Mouse (Mus musculus) midbrain, embryonic 16.5 days (tissue): ENCODE measurements around the gene Olfr1167. TPM values are rescaled to one million over a fixed set of nuclear protein-coding genes. Genes with fewer than 3 reads are reported as not detected.
"Not testable (repeated sequence)": the region's sequence is repeated elsewhere in the genome, so short reads cannot be mapped to it uniquely, and the experiment has no call there.

Experiments
- ATAC-seq: fragments of 200-750 bp; cut with Nextera tagmentation; 2 replicates; pipeline ENCODE4 v1.8.0; 2017; ENCODE audit warnings: moderate TSS enrichment
- H3K27ac ChIP-seq: fragments of 300-500 bp; sonication (generic); 2 replicates; pipeline ENCODE4 v1.5.1; 2014; ENCODE audit warnings: mild to moderate bottlenecking, low read length, mixed read lengths
- H3K27me3 ChIP-seq: fragments of 300-500 bp; sonication (generic); 2 replicates; pipeline ENCODE4 v1.6.1; 2014; ENCODE audit warnings: low read depth, low read length, mixed read lengths; ENCODE audit not compliant: control insufficient read depth, insufficient read depth
- H3K36me3 ChIP-seq: fragments of 300-500 bp; sonication (generic); 2 replicates; pipeline ENCODE4 v1.6.1; 2014; ENCODE audit warnings: mild to moderate bottlenecking, low read length, moderate library complexity, mixed read lengths; ENCODE audit not compliant: control insufficient read depth, insufficient read depth
- H3K4me1 ChIP-seq: fragments of 300-500 bp; sonication (generic); 2 replicates; pipeline ENCODE4 v1.6.1; 2014; ENCODE audit warnings: mild to moderate bottlenecking, low read length, mixed read lengths; ENCODE audit not compliant: control insufficient read depth, insufficient read depth
- H3K4me2 ChIP-seq: fragments of 300-500 bp; sonication (generic); 2 replicates; pipeline ENCODE4 v1.6.1; 2014; ENCODE audit warnings: mild to moderate bottlenecking, low read length, mixed read lengths
- H3K4me3 ChIP-seq: fragments of 300-500 bp; sonication (generic); 2 replicates; pipeline ENCODE4 v1.5.1; 2014; ENCODE audit warnings: low read depth, mild to moderate bottlenecking, low read length, moderate library complexity, mixed read lengths
- H3K9ac ChIP-seq: fragments of 300-500 bp; sonication (generic); 2 replicates; pipeline ENCODE4 v1.6.1; 2014; ENCODE audit warnings: low read depth, low read length, mixed read lengths
- H3K9me3 ChIP-seq: fragments of 300-500 bp; sonication (generic); replicated peaks from 2 replicates; pipeline ENCODE4 v1.6.1; 2014; ENCODE audit warnings: mild to moderate bottlenecking, low read length, mixed read lengths; ENCODE audit not compliant: control insufficient read depth, poor library complexity, severe bottlenecking
- WGBS: fragments of 180-500 bp; shearing (Covaris S2); extraction: QIAGEN DNeasy Blood & Tissue Kit; methylation state at CpG from one replicate; pipeline ENCODE4 v1.1.7; 2014; 5-methylcytosine and 5-hydroxymethylcytosine counted together
- polyA plus RNA-seq: library from polyadenylated mRNA; unstranded; fragments of >200 nt; fragmentation: Nextera tagmentation; extraction: Ambion mirVana; gene quantifications from 2 replicates; pipeline ENCODE4 v1.2.1, GENCODE M21; 2015

Gene Olfr1167
- polyA plus RNA-seq, result not detected in 2 replicates

DNA sequence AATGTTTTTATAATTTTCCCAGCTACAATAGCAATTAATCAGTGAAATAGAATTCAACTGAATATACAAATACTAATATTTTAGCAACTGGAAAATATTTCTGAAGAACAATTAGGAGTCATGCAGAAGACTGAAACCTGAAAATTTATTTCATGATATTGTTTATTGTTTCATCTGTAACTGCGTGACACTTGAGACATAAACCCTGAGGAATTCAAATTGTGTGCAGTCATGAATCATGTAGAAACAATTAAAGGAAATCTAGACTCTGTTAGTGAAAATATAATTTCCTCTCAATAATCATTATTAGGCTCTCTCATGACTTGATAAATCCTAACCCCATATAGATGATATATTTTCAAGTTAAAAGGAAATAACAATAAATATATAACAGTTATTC is at the start of gene Olfr1167:
Olfr1167 (minus strand) TSS at position 101 of the 400 bp plus-strand sequence.
- not testable (repeated sequence) for ATAC-seq, H3K9me3 ChIP-seq

DNA sequence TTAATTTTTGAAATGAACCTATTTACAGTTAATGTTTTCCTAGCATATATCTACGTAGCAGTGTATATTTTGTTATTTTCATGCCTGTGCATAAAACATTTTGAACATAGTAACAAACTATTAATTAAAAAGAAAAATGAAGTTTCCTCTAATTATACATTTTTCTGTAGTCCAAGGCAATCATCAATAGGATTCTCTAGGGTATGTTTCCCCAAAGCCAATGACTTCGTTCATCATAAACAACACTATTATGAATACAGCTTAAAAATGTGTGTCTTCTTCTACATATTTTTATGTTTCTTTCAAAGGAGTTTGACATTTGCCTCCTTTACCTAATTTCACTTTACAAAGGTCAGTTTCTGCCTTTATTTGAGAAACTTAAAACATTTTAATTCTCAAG is 26.6 kb upstream of the Olfr1167 start, which contains the start of gene Olfr1168:
Olfr1168 (plus strand) TSS at position 301 of the 400 bp plus-strand sequence.
- H3K9me3 ChIP-seq, result no peaks in the 10 kb centered on the region
- no peak for ATAC-seq
- no peak within 1 kb of the TSS for H3K4me3 ChIP-seq
- no peak within 1 kb of the TSS for H3K4me2 ChIP-seq
- no peak within 1 kb of the TSS for H3K9ac ChIP-seq
- no peaks in the 10 kb centered on the region for H3K4me1 ChIP-seq
- 91% methylated on average over 2 of the region's 2 CpGs for WGBS
- H3K27ac ChIP-seq, result no peak within 1 kb of the TSS
- no peaks in the 10 kb centered on the region for H3K36me3 ChIP-seq
- H3K27me3 ChIP-seq, result no peaks in the 10 kb centered on the region

More for the DNA sequence above, at the start of gene Olfr1167:
- 95% methylated on average over 1 of the region's 1 CpGs for WGBS
- H3K27ac ChIP-seq, H3K9ac ChIP-seq, H3K4me2 ChIP-seq, H3K4me1 ChIP-seq, H3K27me3 ChIP-seq, H3K4me3 ChIP-seq, H3K36me3 ChIP-seq: not testable (repeated sequence)

DNA sequence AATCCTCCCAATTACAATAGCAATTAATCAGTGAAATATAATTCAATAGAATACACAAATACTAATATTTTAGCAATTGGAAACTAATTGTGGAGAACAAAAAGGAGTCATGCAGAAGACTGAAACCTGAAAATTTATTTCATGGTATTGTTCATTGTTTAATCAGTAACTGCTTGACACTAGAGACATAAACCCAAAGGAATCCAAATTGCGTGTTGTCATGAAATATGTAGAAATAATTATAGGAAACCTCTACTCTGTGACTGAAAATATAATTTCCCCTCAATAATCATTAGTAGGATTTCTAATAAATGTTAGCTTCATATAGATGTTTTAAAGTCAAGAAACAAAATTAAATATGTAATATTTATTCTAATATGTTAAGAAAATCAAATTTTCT is 26.8 kb downstream of the Olfr1167 start, which contains the start of gene Olfr1166:
Olfr1166 (minus strand) TSS at position 101 of the 400 bp plus-strand sequence.
- Histone ChIP-seq H3K27me3 (no peaks in the 10 kb centered on the region), H3K27ac (no peak within 1 kb of the TSS), H3K9ac (no peak within 1 kb of the TSS), H3K4me3 (no peak within 1 kb of the TSS), H3K4me1 (no peaks in the 10 kb centered on the region), H3K4me2 (no peak within 1 kb of the TSS), H3K36me3 (no peaks in the 10 kb centered on the region), H3K9me3 (no peaks in the 10 kb centered on the region)
- WGBS, result 91% methylated on average over 1 of the region's 1 CpGs
- ATAC-seq, result no peak

Other genes with a start within 250 kb of the Olfr1167 start
- not detected in 2 replicates for gene Olfr1155, start 210.1 kb downstream of the Olfr1167 start, polyA plus RNA-seq
- gene Olfr1156, start 202.1 kb downstream of the Olfr1167 start, polyA plus RNA-seq, result not detected in 2 replicates
- gene Olfr1157, start 186.9 kb downstream of the Olfr1167 start, polyA plus RNA-seq, result not detected in 2 replicates
- gene Olfr74, start 180.5 kb downstream of the Olfr1167 start, polyA plus RNA-seq, result not detected in 2 replicates
- gene Olfr1158, start 165.1 kb downstream of the Olfr1167 start, polyA plus RNA-seq, result not detected in 2 replicates
- gene Olfr1160, start 146.9 kb downstream of the Olfr1167 start, polyA plus RNA-seq, result not detected in 2 replicates
- not detected in 2 replicates for gene Olfr1161, start 132.4 kb downstream of the Olfr1167 start, polyA plus RNA-seq
- gene Olfr73, start 117.5 kb downstream of the Olfr1167 start, polyA plus RNA-seq, result not detected in 2 replicates
- gene Olfr1162, start 104.1 kb downstream of the Olfr1167 start, polyA plus RNA-seq, result not detected in 2 replicates
- gene Olfr1163, start 83.4 kb downstream of the Olfr1167 start, polyA plus RNA-seq, result not detected in 2 replicates
- not detected in 2 replicates for gene Olfr1164, start 61.2 kb downstream of the Olfr1167 start, polyA plus RNA-seq
- gene Olfr1166, start 26.9 kb downstream of the Olfr1167 start, polyA plus RNA-seq, result not detected in 2 replicates
- not detected in 2 replicates for gene Olfr1168, start 26.7 kb upstream of the Olfr1167 start, polyA plus RNA-seq
- not detected in 2 replicates for gene Olfr1170, start 73.1 kb upstream of the Olfr1167 start, polyA plus RNA-seq
- gene Olfr1173, start 124.7 kb upstream of the Olfr1167 start, polyA plus RNA-seq, result not detected in 2 replicates
- not detected in 2 replicates for gene Olfr1174-ps, start 159.9 kb upstream of the Olfr1167 start, polyA plus RNA-seq
- not detected in 2 replicates for gene Olfr1175-ps, start 172.0 kb upstream of the Olfr1167 start, polyA plus RNA-seq
- not detected in 2 replicates for gene Olfr1176, start 181.5 kb upstream of the Olfr1167 start, polyA plus RNA-seq
- not detected in 2 replicates for gene Olfr1177-ps, start 191.3 kb upstream of the Olfr1167 start, polyA plus RNA-seq
- not detected in 2 replicates for gene Olfr1178, start 231.9 kb upstream of the Olfr1167 start, polyA plus RNA-seq